Mouse (Mus musculus) heart, embryonic 11.5 days (tissue): ENCODE measurements at regions not wholly inside any gene's neighbourhood (a gene's known extent, or its start where the extent isn't known, plus 50 kb on each side); places are given as distances from the start of the nearest gene placed in this dataset.

Experiments
- ATAC-seq: fragments of 200-750 bp; cut with Nextera tagmentation; replicated peaks from 2 replicates; pipeline ENCODE4 v1.8.0; 2017; ENCODE audit warnings: moderate library complexity; ENCODE audit not compliant: insufficient number of reproducible peaks, low FRiP score, low TSS enrichment
- H3K27ac ChIP-seq: fragments of 300-500 bp; sonication (generic); 2 replicates; pipeline ENCODE4 v1.5.1; 2014; ENCODE audit warnings: mild to moderate bottlenecking, low read depth, low read length
- H3K27me3 ChIP-seq: fragments of 300-500 bp; sonication (generic); 2 replicates; pipeline ENCODE4 v1.6.1; 2014; ENCODE audit warnings: mild to moderate bottlenecking, low read length, mixed read lengths; ENCODE audit not compliant: control insufficient read depth, insufficient read depth
- H3K36me3 ChIP-seq: fragments of 300-500 bp; sonication (generic); 2 replicates; pipeline ENCODE4 v1.6.1; 2014; ENCODE audit warnings: mild to moderate bottlenecking, low read length, moderate library complexity, mixed read lengths; ENCODE audit not compliant: control insufficient read depth, insufficient read depth
- H3K4me1 ChIP-seq: fragments of 300-500 bp; sonication (generic); 2 replicates; pipeline ENCODE4 v1.6.1; 2014; ENCODE audit warnings: low read length; ENCODE audit not compliant: control insufficient read depth, insufficient read depth
- H3K4me2 ChIP-seq: fragments of 300-500 bp; sonication (generic); 2 replicates; pipeline ENCODE4 v1.6.1; 2014; ENCODE audit warnings: mild to moderate bottlenecking, moderate library complexity
- H3K4me3 ChIP-seq: fragments of 300-500 bp; sonication (generic); 2 replicates; pipeline ENCODE4 v1.5.1; 2014; ENCODE audit warnings: low read depth, low read length
- H3K9ac ChIP-seq: fragments of 300-500 bp; sonication (generic); 2 replicates; pipeline ENCODE4 v1.6.1; 2014; ENCODE audit warnings: mild to moderate bottlenecking, low read depth, low read length, moderate library complexity
- H3K9me3 ChIP-seq: fragments of 300-500 bp; sonication (generic); replicated peaks from 2 replicates; pipeline ENCODE4 v1.6.1; 2016; ENCODE audit warnings: low read length; ENCODE audit not compliant: control insufficient read depth
- WGBS: fragments of 180-500 bp; shearing (Covaris S2); extraction: QIAGEN DNeasy Blood & Tissue Kit; methylation state at CpG from one replicate; pipeline ENCODE4 v1.1.7; 2014; ENCODE audit not compliant: insufficient replicate concordance; 5-methylcytosine and 5-hydroxymethylcytosine counted together

DNA sequence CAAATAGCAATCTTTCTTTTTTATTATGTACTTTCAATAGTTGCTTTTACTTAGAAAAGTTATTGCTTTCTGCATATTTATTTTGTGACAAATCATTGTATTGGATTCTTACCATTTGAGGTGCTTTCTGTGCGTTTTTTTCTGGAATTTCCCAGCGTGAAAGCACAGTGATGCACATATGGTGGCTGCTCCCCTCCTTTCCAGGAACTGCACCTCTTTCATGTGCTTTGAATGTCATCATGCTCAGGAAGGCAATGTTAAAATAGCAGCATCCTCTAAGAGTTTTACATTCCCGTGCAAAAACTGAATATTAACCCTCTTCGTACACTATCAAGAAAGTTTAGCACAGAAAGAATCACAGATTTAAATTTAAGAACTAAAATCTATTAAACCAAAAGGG, 279.8 kb upstream of the Eif4g2 start:
- Histone ChIP-seq H3K36me3 (no peaks in the 10 kb centered on the region), H3K27me3 (no peaks in the 10 kb centered on the region), H3K4me3 (no peak overlapping the region), H3K9ac (no peak overlapping the region), H3K4me2 (no peak overlapping the region), H3K27ac (no peak overlapping the region), H3K9me3 (no peaks in the 10 kb centered on the region), H3K4me1 (no peaks in the 10 kb centered on the region)
- no peak for ATAC-seq
- 73% methylated on average over 4 of the region's 4 CpGs for WGBS

GRCm38 (mm10) chr7:111355088-111355656, 272.3 kb upstream of the Eif4g2 start:
- Histone ChIP-seq H3K4me1 (no peaks in the 10 kb centered on the region), H3K27me3 (no peaks in the 10 kb centered on the region), H3K27ac (no peak overlapping the region), H3K9ac (no peak overlapping the region), H3K4me3 (no peak overlapping the region), H3K4me2 (no peak overlapping the region), H3K9me3 (no peaks in the 10 kb centered on the region), H3K36me3 (no peaks in the 10 kb centered on the region)
- ATAC-seq: no peak
- 13% methylated on average over 2 of the region's 2 CpGs for WGBS

DNA sequence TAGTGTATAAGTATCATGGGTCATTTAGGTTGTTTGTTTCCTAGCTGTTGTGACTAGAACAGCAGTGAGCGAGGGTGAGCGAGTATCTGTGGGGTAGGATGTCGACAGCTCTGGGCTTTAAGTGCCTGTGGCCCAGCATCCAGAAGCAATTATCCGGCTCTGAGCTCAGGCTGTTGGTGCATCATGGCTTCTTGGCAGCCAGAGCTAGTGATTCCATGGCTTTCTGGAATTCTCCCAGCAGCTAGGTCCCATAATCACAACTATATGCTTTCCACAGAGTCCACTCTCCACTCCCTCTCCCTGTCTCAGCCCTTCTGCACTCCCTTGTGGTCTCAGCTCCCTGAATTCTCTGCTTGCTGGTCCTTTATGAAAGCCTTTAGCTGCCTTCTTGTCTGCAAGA, 271.2 kb upstream of the Eif4g2 start:
- no peaks in the 10 kb centered on the region for H3K4me1 ChIP-seq
- no peak overlapping the region for H3K4me2 ChIP-seq
- no peak overlapping the region for H3K9ac ChIP-seq
- no peaks in the 10 kb centered on the region for H3K36me3 ChIP-seq
- H3K4me3 ChIP-seq: no peak overlapping the region
- H3K27ac ChIP-seq: no peak overlapping the region
- 76% methylated on average over 4 of the region's 4 CpGs for WGBS
- H3K9me3 ChIP-seq: no peaks in the 10 kb centered on the region
- ATAC-seq: no peak
- H3K27me3 ChIP-seq: no peaks in the 10 kb centered on the region

- Histone ChIP-seq H3K36me3 (no peaks in the 10 kb centered on the region), H3K4me3 (no peak overlapping the region), H3K27ac (no peak overlapping the region), H3K9ac (no peak overlapping the region), H3K27me3 (no peaks in the 10 kb centered on the region), H3K4me2 (no peak overlapping the region), H3K4me1 (no peaks in the 10 kb centered on the region), H3K9me3 (no peaks in the 10 kb centered on the region)
- no peak for ATAC-seq
- WGBS: 81% methylated on average over 2 of the region's 2 CpGs
Measured at GRCm38 (mm10) chr7:111352176-111352575, 269.3 kb upstream of the Eif4g2 start.

GRCm38 (mm10) chr7:111345117-111345516, 262.3 kb upstream of the Eif4g2 start:
- H3K9ac ChIP-seq: no peak overlapping the region
- no peaks in the 10 kb centered on the region for H3K27me3 ChIP-seq
- WGBS: 57% methylated on average over 1 of the region's 1 CpGs
- ATAC-seq: no peak
- H3K27ac ChIP-seq: no peak overlapping the region
- H3K4me1 ChIP-seq: no peaks in the 10 kb centered on the region
- no peaks in the 10 kb centered on the region for H3K36me3 ChIP-seq
- H3K4me3 ChIP-seq: no peak overlapping the region
- H3K4me2 ChIP-seq: no peak overlapping the region
- H3K9me3 ChIP-seq: no peaks in the 10 kb centered on the region

GRCm38 (mm10) chr7:111337053-111337452, 254.2 kb upstream of the Eif4g2 start:
- Histone ChIP-seq H3K4me3 (no peak overlapping the region), H3K4me2 (no peak overlapping the region), H3K9ac (no peak overlapping the region), H3K27me3 (no peaks in the 10 kb centered on the region), H3K27ac (no peak overlapping the region), H3K9me3 (no peaks in the 10 kb centered on the region), H3K36me3 (no peaks in the 10 kb centered on the region), H3K4me1 (no peaks in the 10 kb centered on the region)
- WGBS: 61% methylated on average over 3 of the region's 3 CpGs
- ATAC-seq: no peak

- Histone ChIP-seq H3K36me3 (no peaks in the 10 kb centered on the region), H3K27me3 (no peaks in the 10 kb centered on the region), H3K4me2 (no peak overlapping the region), H3K27ac (no peak overlapping the region), H3K9me3 (no peaks in the 10 kb centered on the region), H3K4me3 (no peak overlapping the region), H3K4me1 (no peaks in the 10 kb centered on the region), H3K9ac (no peak overlapping the region)
- ATAC-seq: no peak
- WGBS: 72% methylated on average over 6 of the region's 6 CpGs
Measured at GRCm38 (mm10) chr7:111322901-111323300, 240.1 kb upstream of the Eif4g2 start.

DNA sequence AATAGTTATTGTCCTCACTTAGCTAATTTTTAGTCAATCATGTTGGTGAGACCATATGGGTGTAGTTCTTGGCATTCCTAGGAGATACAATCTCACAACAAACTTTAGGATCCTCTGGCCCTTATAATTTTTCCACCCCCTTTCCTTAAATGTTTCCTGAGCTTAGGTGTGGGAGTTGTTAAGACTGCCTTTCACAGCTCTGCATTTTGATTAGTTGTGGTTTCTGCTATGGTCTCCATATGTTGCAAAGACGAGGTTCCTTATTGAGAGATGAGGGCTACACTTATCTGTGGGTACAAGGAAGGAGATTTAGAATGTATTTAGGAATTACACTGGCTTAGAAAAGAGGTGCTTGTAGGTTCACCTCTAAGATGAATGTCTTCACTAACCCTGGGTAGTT, 237.1 kb upstream of the Eif4g2 start:
- Histone ChIP-seq H3K4me3 (no peak overlapping the region), H3K4me2 (no peak overlapping the region), H3K27me3 (no peaks in the 10 kb centered on the region), H3K27ac (no peak overlapping the region), H3K9ac (no peak overlapping the region), H3K4me1 (no peaks in the 10 kb centered on the region), H3K36me3 (no peaks in the 10 kb centered on the region), H3K9me3 (no peaks in the 10 kb centered on the region)
- 78% methylated on average over 1 of the region's 1 CpGs for WGBS
- ATAC-seq: no peak

DNA sequence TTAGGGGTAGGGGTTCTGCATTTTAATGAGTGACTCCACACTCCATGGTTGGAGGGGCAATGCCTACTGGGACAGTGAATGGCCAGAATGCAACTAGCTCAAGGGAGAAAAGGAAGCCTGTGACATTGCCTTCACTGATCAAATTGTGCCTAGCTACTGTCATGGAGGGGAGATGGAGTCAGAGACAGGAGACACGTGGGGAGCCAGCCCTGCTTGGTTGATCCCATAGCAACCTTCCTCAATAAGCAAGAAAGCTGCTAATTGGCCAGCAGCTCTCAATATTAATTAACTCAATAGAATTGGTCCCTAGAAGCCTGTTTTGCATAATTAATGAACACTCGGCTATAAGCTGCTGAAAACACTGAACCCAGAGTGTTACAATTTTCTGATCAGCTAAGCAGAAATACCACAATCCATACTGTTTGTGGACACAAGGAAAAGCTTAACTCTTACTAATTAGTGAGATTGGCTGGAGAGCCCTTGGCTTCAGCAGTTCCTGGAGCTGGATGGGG, 233.7 kb upstream of the Eif4g2 start:
- H3K27ac ChIP-seq: no peak overlapping the region
- H3K4me1 ChIP-seq: no peaks in the 10 kb centered on the region
- H3K36me3 ChIP-seq: no peaks in the 10 kb centered on the region
- H3K4me3 ChIP-seq: no peak overlapping the region
- WGBS: 69% methylated on average over 2 of the region's 2 CpGs
- no peak for ATAC-seq
- H3K9me3 ChIP-seq: no peaks in the 10 kb centered on the region
- no peaks in the 10 kb centered on the region for H3K27me3 ChIP-seq
- no peak overlapping the region for H3K9ac ChIP-seq
- no peak overlapping the region for H3K4me2 ChIP-seq
